Mouse (Mus musculus) limb, embryonic 13.5 days (tissue): ENCODE results near the gene Rnd2. TPM values are rescaled to one million over a fixed set of nuclear protein-coding genes. Genes with fewer than 3 reads are reported as not detected.

Source experiments
- ATAC-seq: fragments of 200-750 bp; cut with Nextera tagmentation; 2 replicates; pipeline ENCODE4 v1.8.0; 2017; ENCODE audit warnings: low read depth, moderate number of reproducible peaks, moderate TSS enrichment; ENCODE audit not compliant: low FRiP score
- H3K27ac ChIP-seq: fragments of 300-500 bp; sonication (generic); 2 replicates; pipeline ENCODE4 v1.5.1; 2015; ENCODE audit warnings: inconsistent platforms, mild to moderate bottlenecking, moderate library complexity
- H3K27me3 ChIP-seq: fragments of 300-500 bp; sonication (generic); 2 replicates; pipeline ENCODE4 v1.6.1; 2015; ENCODE audit warnings: mild to moderate bottlenecking, inconsistent platforms
- H3K36me3 ChIP-seq: fragments of 300-500 bp; sonication (generic); 2 replicates; pipeline ENCODE4 v1.6.1; 2015; ENCODE audit warnings: inconsistent platforms, mild to moderate bottlenecking, moderate library complexity
- H3K4me1 ChIP-seq: fragments of 300-500 bp; sonication (generic); 2 replicates; pipeline ENCODE4 v1.6.1; 2015; ENCODE audit warnings: inconsistent platforms
- H3K4me2 ChIP-seq: fragments of 300-500 bp; sonication (generic); replicated peaks from 2 replicates; pipeline ENCODE4 v1.6.1; 2015; ENCODE audit warnings: inconsistent platforms, mild to moderate bottlenecking, moderate library complexity
- H3K4me3 ChIP-seq: fragments of 300-500 bp; sonication (generic); 2 replicates; pipeline ENCODE4 v1.5.1; 2015; ENCODE audit warnings: moderate library complexity, mild to moderate bottlenecking, inconsistent platforms
- H3K9ac ChIP-seq: fragments of 300-500 bp; sonication (generic); 2 replicates; pipeline ENCODE4 v1.6.1; 2015; ENCODE audit warnings: mild to moderate bottlenecking, inconsistent platforms
- H3K9me3 ChIP-seq: fragments of 300-500 bp; sonication (generic); 2 replicates; pipeline ENCODE4 v1.6.1; 2016; ENCODE audit warnings: inconsistent platforms
- WGBS: fragments of 180-500 bp; shearing (Covaris S2); methylation state at CpG from one replicate; pipeline ENCODE4 v1.1.7; 2015; 5-methylcytosine and 5-hydroxymethylcytosine counted together
- polyA plus RNA-seq: library from polyadenylated mRNA; unstranded; fragments of >200 nt; fragmentation: Nextera tagmentation; extraction: Ambion mirVana; gene quantifications from 2 replicates; pipeline ENCODE4 v1.2.1, GENCODE M21; 2015

Rnd2 gene
- 10.0 and 12.0 TPM in 2 replicates for polyA plus RNA-seq

GRCm38 (mm10) chr11:101464211-101465100 is at the start of gene Rnd2:
TSS of gene Rnd2 (plus strand) at chr11:101464999.
- Histone ChIP-seq H3K4me2 (peak within 1 kb of the TSS; percentile 85), H3K9me3 (no peaks in the 10 kb centered on the region), H3K36me3 (peaks cover 34% of the 10 kb centered on the region), H3K27me3 (no peaks in the 10 kb centered on the region), H3K4me3 (peak within 1 kb of the TSS; percentile 85), H3K27ac (peak within 1 kb of the TSS; percentile 73; the same call in 1 of the 2 replicates), H3K9ac (peak within 1 kb of the TSS; percentile 66), H3K4me1 (peaks cover 44% of the 10 kb centered on the region)
- WGBS, result 6% methylated on average over 12 of the region's 12 CpGs
- no peak for ATAC-seq

- ATAC-seq, result no peak
- H3K4me3 ChIP-seq, result no peak overlapping the region
- peaks cover 7% of the 10 kb centered on the region for H3K4me1 ChIP-seq
- H3K4me2 ChIP-seq, result no peak overlapping the region
- H3K9ac ChIP-seq, result no peak overlapping the region
- H3K27me3 ChIP-seq, result no peaks in the 10 kb centered on the region
- WGBS, result 88% methylated on average over 2 of the region's 2 CpGs
- peaks cover 35% of the 10 kb centered on the region for H3K36me3 ChIP-seq
- no peaks in the 10 kb centered on the region for H3K9me3 ChIP-seq
- H3K27ac ChIP-seq, result no peak overlapping the region
These were observed 49.5 kb upstream of the Rnd2 start for GRCm38 (mm10) chr11:101415306-101415705.

- peak overlapping the region; percentile 89 for H3K9ac ChIP-seq
- H3K27ac ChIP-seq, result peak overlapping the region; percentile 79
- H3K4me3 ChIP-seq, result peak overlapping the region; percentile 81
- H3K4me1 ChIP-seq, result peaks cover 7% of the 10 kb centered on the region
- peak overlapping the region; percentile 87 for H3K4me2 ChIP-seq
- no peak; the same call in 1 of the 2 replicates for ATAC-seq
- WGBS, result 1% methylated on average over 11 of the region's 11 CpGs
- no peaks in the 10 kb centered on the region for H3K27me3 ChIP-seq
- H3K36me3 ChIP-seq, result peaks cover 23% of the 10 kb centered on the region
- no peaks in the 10 kb centered on the region for H3K9me3 ChIP-seq
These were observed 48.2 kb upstream of the Rnd2 start for GRCm38 (mm10) chr11:101416433-101417100.

- ATAC-seq, result peak; percentile 85
- under 1% methylated on average over 45 of the region's 45 CpGs for WGBS
- peaks cover 16% of the 10 kb centered on the region for H3K36me3 ChIP-seq
- peak within 1 kb of the TSS; percentile 81 for H3K4me3 ChIP-seq
- peaks cover 7% of the 10 kb centered on the region for H3K4me1 ChIP-seq
- no peaks in the 10 kb centered on the region for H3K27me3 ChIP-seq
- H3K9ac ChIP-seq, result peak within 1 kb of the TSS; percentile 89
- H3K9me3 ChIP-seq, result no peaks in the 10 kb centered on the region
- peak within 1 kb of the TSS; percentile 79 for H3K27ac ChIP-seq
- H3K4me2 ChIP-seq, result peak within 1 kb of the TSS; percentile 87
These were observed 47.5 kb upstream of the Rnd2 start, which contains the start of gene Aarsd1 for GRCm38 (mm10) chr11:101417101-101417855. TSS of gene Aarsd1 (minus strand) at chr11:101417615.

GRCm38 (mm10) chr11:101418991-101419390 is 45.8 kb upstream of the Rnd2 start:
- no peak overlapping the region for H3K27ac ChIP-seq
- no peak for ATAC-seq
- peaks cover under 1% of the 10 kb centered on the region; the same call in 1 of the 2 replicates for H3K36me3 ChIP-seq
- H3K4me1 ChIP-seq, result peaks cover 12% of the 10 kb centered on the region
- 59% methylated on average over 6 of the region's 6 CpGs for WGBS
- no peak overlapping the region for H3K4me3 ChIP-seq
- no peaks in the 10 kb centered on the region for H3K27me3 ChIP-seq
- no peak overlapping the region; the same call in 1 of the 2 replicates for H3K9ac ChIP-seq
- no peaks in the 10 kb centered on the region for H3K9me3 ChIP-seq
- no peak overlapping the region for H3K4me2 ChIP-seq

DNA sequence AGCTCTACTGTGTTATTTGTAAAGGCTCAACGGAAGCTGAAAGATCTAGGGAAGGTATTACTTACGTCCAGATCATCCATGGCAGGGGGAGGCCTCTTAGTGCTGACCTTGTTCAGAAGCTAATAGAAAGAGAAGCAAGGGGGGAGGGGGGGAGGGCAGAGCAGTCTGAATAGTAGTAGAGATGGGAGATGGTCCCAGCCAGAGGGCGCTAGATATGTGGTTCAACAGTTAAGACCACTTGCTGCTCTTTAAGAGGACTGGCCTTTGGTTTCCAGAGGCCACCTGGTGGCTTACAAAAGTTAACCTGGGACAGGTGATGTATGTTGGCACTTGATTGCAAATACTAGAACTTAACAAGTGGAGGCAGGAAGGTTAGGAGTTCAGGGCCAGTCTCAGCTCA is 45.2 kb upstream of the Rnd2 start:
- no peaks in the 10 kb centered on the region for H3K36me3 ChIP-seq
- H3K27me3 ChIP-seq, result no peaks in the 10 kb centered on the region
- H3K27ac ChIP-seq, result no peak overlapping the region
- peaks cover 16% of the 10 kb centered on the region for H3K4me1 ChIP-seq
- H3K9ac ChIP-seq, result no peak overlapping the region
- 24% methylated on average over 3 of the region's 3 CpGs for WGBS
- no peak overlapping the region for H3K4me2 ChIP-seq
- no peak for ATAC-seq
- no peak overlapping the region for H3K4me3 ChIP-seq
- no peaks in the 10 kb centered on the region for H3K9me3 ChIP-seq

DNA sequence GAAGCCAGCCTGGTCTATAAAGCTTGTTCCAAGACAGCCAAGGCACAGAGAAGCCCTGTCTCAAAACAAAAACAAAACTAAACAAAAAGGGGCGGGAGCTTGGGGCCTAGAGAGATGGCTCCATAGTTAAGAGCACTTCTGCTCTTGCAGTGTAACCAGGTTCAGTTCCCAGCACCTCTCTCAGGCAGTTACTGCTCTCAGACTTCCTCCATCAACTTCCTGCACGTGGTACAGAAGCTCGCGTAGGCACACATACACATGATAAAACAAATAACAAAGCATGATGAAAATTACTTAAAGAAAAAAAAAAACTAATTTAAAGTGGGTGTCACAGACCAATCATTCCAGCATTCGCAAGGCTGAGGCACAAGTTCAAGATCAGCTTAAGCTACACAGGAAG is 44.7 kb upstream of the Rnd2 start:
- WGBS, result 89% methylated on average over 5 of the region's 5 CpGs
- no peak overlapping the region for H3K9ac ChIP-seq

DNA sequence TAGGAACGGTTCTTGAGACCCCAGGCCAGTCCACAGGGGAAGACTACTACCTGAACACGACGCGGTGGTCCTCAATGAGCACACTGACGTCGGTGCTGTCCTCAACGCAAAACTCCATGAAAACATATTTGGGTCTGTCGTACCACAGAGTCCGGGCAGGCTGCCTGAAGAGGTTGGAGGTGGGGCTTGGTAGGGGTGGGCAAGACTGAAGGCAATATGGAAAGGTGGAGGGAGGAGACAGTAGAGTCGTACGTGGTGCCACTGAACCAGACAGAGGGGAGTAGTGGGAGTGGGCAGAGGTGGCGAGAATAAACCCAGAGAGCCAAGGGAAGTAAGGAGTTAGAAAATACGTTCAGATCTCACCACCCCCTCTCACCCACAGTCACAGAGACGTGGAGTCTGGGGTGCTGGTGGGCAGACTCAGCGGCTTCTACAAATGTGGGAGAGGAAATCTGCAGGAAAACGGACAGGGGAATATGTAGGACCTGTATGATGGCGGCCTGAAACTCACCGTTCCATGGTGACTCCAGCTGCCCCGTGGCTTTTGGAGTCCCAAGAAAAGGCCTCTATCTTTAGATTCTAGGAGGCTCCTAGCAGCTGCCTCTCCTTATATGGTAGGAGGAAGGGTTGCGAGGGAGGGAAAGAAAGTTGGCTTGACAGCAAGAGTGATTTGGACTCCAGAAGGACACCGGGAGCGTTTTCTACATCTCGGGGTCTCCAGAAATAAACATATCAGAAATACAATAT is 40.5 kb upstream of the Rnd2 start, which contains the start of gene Gm27029:
TSS of gene Gm27029 (minus strand) at position 692 of the 747 bp plus-strand sequence.
- Histone ChIP-seq H3K4me2 (peak within 1 kb of the TSS; percentile 95), H3K9me3 (no peaks in the 10 kb centered on the region), H3K27me3 (no peaks in the 10 kb centered on the region), H3K36me3 (peaks cover under 1% of the 10 kb centered on the region), H3K4me3 (peak within 1 kb of the TSS; percentile 75), H3K4me1 (peaks cover 27% of the 10 kb centered on the region), H3K27ac (peak within 1 kb of the TSS; percentile 65; the same call in 1 of the 2 replicates), H3K9ac (peak within 1 kb of the TSS; percentile 79)
- ATAC-seq, result peak; percentile 66
- WGBS, result 4% methylated on average over 23 of the region's 23 CpGs

More for the DNA sequence above, 44.7 kb upstream of the Rnd2 start:
- Histone ChIP-seq H3K27ac (no peak overlapping the region), H3K9me3 (no peaks in the 10 kb centered on the region), H3K4me2 (no peak overlapping the region), H3K4me3 (no peak overlapping the region), H3K36me3 (no peaks in the 10 kb centered on the region), H3K27me3 (no peaks in the 10 kb centered on the region), H3K4me1 (peaks cover 16% of the 10 kb centered on the region)
- ATAC-seq, result no peak

- Histone ChIP-seq H3K27me3 (no peaks in the 10 kb centered on the region), H3K9me3 (no peaks in the 10 kb centered on the region), H3K4me1 (peaks cover 27% of the 10 kb centered on the region), H3K36me3 (peaks cover 10% of the 10 kb centered on the region), H3K9ac (peak within 1 kb of the TSS; percentile 79), H3K4me2 (peak within 1 kb of the TSS; percentile 95), H3K4me3 (peak within 1 kb of the TSS; percentile 75), H3K27ac (peak within 1 kb of the TSS; percentile 65; the same call in 1 of the 2 replicates)
- ATAC-seq, result peak; percentile 96
- WGBS, result under 1% methylated on average over 78 of the region's 81 CpGs
These were observed 39.6 kb upstream of the Rnd2 start, which contains the start of the genes Rundc1 and Ptges3l for GRCm38 (mm10) chr11:101424925-101425813. TSS of gene Rundc1 (plus strand) at chr11:101425085. TSS of gene Ptges3l (minus strand) at chr11:101425333.

GRCm38 (mm10) chr11:101426165-101426564 is 38.6 kb upstream of the Rnd2 start:
- ATAC-seq, result no peak
- 62% methylated on average over 8 of the region's 8 CpGs for WGBS

More at GRCm38 (mm10) chr11:101426165-101426564, 38.6 kb upstream of the Rnd2 start:
- H3K27ac ChIP-seq, result no peak overlapping the region
- H3K4me2 ChIP-seq, result peak overlapping the region; percentile 95
- peaks cover 20% of the 10 kb centered on the region for H3K36me3 ChIP-seq
- H3K9ac ChIP-seq, result peak overlapping the region; percentile 79
- peaks cover 27% of the 10 kb centered on the region for H3K4me1 ChIP-seq
- H3K27me3 ChIP-seq, result no peaks in the 10 kb centered on the region
- H3K9me3 ChIP-seq, result no peaks in the 10 kb centered on the region
- peak overlapping the region; percentile 75 for H3K4me3 ChIP-seq
